Mouse (Mus musculus) lung, postnatal 0 days (tissue): Measurements from ENCODE around the gene Gm10722. TPM values are rescaled to one million over a fixed set of nuclear protein-coding genes. Genes with fewer than 3 reads are reported as not detected.
"Not testable (repeated sequence)": the region's sequence is repeated elsewhere in the genome, so short reads cannot be mapped to it uniquely, and the experiment has no call there.

ENCODE experiments used
- ATAC-seq: fragments of 200-750 bp; cut with Nextera tagmentation; 2 replicates; pipeline ENCODE4 v1.8.0; 2017; ENCODE audit warnings: moderate library complexity
- DNase-seq: peaks from one replicate; pipeline ENCODE4 v3.0.0-alpha.2; 2016; ENCODE audit warnings: low spot score
- H3K27ac ChIP-seq: fragments of 300-500 bp; sonication (generic); 2 replicates; pipeline ENCODE4 v1.5.1; 2014; ENCODE audit warnings: antibody characterized with exemption, mild to moderate bottlenecking, low read length, mixed read lengths
- H3K27me3 ChIP-seq: fragments of 300-500 bp; sonication (generic); replicated peaks from 2 replicates; pipeline ENCODE4 v1.6.1; 2014; ENCODE audit warnings: low read length, mixed read lengths; ENCODE audit not compliant: insufficient read depth
- H3K36me3 ChIP-seq: fragments of 300-500 bp; sonication (generic); 2 replicates; pipeline ENCODE4 v1.6.1; 2014; ENCODE audit warnings: low read length, mixed read lengths; ENCODE audit not compliant: insufficient read depth
- H3K4me1 ChIP-seq: fragments of 300-500 bp; sonication (generic); 2 replicates; pipeline ENCODE4 v1.6.1; 2014; ENCODE audit warnings: antibody characterized with exemption, low read depth, low read length, mixed read lengths; ENCODE audit not compliant: insufficient read depth
- H3K4me2 ChIP-seq: fragments of 300-500 bp; sonication (generic); replicated peaks from 2 replicates; pipeline ENCODE4 v1.6.1; 2014; ENCODE audit warnings: low read depth, mild to moderate bottlenecking, low read length, moderate library complexity, mixed read lengths
- H3K4me3 ChIP-seq: fragments of 300-500 bp; sonication (generic); 2 replicates; pipeline ENCODE4 v1.5.1; 2014; ENCODE audit warnings: low read depth, low read length
- H3K9ac ChIP-seq: fragments of 300-500 bp; sonication (generic); replicated peaks from 2 replicates; pipeline ENCODE4 v1.6.1; 2014; ENCODE audit warnings: low read depth, mild to moderate bottlenecking
- H3K9me3 ChIP-seq: fragments of 300-500 bp; sonication (generic); 2 replicates; pipeline ENCODE4 v1.6.1; 2016; ENCODE audit warnings: low read length, mixed read lengths
- WGBS: fragments of 180-500 bp; shearing (Covaris S2); extraction: QIAGEN DNeasy Blood & Tissue Kit; methylation state at CpG from one replicate; pipeline ENCODE4 v1.1.7; 2014; 5-methylcytosine and 5-hydroxymethylcytosine counted together
- polyA plus RNA-seq: library from polyadenylated mRNA; unstranded; fragments of >200 nt; fragmentation: Nextera tagmentation; extraction: Ambion mirVana; gene quantifications from 2 replicates; pipeline ENCODE4 v1.2.1, GENCODE M21; 2015

The Gm10722 gene
- polyA plus RNA-seq, 1 experiment from 2014 or later: not detected

GRCm38 (mm10) chr9:3023985-3024648 is 23.4 kb downstream of the Gm10722 start:
- not testable (repeated sequence) for H3K9me3 ChIP-seq, DNase-seq

GRCm38 (mm10) chr9:3024912-3025467 is 24.3 kb downstream of the Gm10722 start, which contains the start of gene Gm10717:
Gm10717 (plus strand) TSS chr9:3025417.
- H3K27ac ChIP-seq, H3K4me1 ChIP-seq, H3K4me3 ChIP-seq, H3K36me3 ChIP-seq, H3K27me3 ChIP-seq, H3K4me2 ChIP-seq, ATAC-seq, H3K9me3 ChIP-seq, DNase-seq, H3K9ac ChIP-seq: not testable (repeated sequence)
- 75% methylated on average over 12 of the region's 12 CpGs for WGBS

More at GRCm38 (mm10) chr9:3023985-3024648, 23.4 kb downstream of the Gm10722 start:
- not testable (repeated sequence) for H3K36me3 ChIP-seq, H3K9ac ChIP-seq, H3K4me3 ChIP-seq, H3K27ac ChIP-seq, H3K27me3 ChIP-seq, H3K4me2 ChIP-seq, H3K4me1 ChIP-seq, ATAC-seq
- 70% methylated on average over 15 of the region's 16 CpGs for WGBS

DNA sequence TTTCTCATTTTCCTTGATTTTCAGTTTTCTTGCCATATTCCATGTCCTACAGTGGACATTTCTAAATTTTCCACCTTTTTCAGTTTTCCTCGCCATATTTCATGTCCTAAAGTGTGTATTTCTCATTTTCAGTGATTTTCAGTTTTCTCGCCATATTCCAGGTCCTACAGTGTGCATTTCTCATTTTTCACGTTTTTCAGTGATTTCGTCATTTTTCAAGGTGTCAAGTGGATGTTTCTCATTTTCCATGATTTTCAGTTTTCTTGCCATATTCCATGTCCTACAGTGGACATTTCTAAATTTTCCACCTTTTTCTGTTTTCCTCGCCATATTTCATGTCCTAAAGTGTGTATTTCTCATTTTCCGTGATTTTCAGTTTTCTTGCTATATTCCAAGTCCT is 24.9 kb downstream of the Gm10722 start:
- H3K4me3 ChIP-seq, H3K36me3 ChIP-seq, H3K9ac ChIP-seq, ATAC-seq, H3K9me3 ChIP-seq, H3K27ac ChIP-seq, DNase-seq, H3K4me1 ChIP-seq, H3K4me2 ChIP-seq, H3K27me3 ChIP-seq: not testable (repeated sequence)
- 60% methylated on average over 4 of the region's 6 CpGs for WGBS

DNA sequence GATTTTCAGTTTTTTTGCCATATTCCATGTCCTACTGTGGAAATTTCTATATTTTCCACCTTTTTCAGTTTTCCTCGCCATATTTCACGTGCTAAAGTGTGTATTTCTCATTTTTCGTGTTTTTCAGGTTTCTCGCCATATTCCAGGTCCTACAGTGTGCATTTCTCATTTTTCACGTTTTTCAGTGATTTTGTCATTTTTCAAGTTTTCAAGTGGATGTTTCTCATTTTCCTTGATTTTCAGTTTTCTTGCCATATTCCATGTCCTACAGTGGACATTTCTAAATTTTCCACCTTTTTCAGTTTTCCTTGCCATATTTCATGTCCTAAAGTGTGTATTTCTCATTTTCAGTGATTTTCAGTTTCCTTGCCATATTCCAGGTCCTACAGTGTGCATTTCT is 25.4 kb downstream of the Gm10722 start:
- DNase-seq, H3K27ac ChIP-seq, H3K4me1 ChIP-seq, H3K27me3 ChIP-seq, ATAC-seq, H3K4me2 ChIP-seq, H3K9ac ChIP-seq, H3K4me3 ChIP-seq, H3K36me3 ChIP-seq, H3K9me3 ChIP-seq: not testable (repeated sequence)
- 75% methylated on average over 5 of the region's 5 CpGs for WGBS

DNA sequence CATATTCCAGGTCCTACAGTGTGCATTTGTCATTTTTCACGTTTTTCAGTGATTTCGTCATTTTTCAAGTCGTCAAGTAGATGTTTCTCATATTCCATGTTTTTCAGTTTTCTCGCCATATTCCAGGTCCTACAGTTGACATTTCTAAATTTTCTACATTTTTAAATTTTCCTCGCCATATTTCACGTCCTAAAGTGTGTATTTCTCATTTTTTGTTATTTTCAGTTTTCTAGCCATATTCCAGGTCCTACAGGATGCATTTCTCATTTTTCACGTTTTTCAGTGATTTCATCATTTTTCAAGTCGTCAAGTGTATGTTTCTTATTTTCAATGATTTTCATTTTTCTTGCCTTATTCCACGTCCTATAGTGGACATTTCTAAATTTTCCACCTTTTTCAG is 26.0 kb downstream of the Gm10722 start:
- not testable (repeated sequence) for H3K27ac ChIP-seq, ATAC-seq, H3K27me3 ChIP-seq, H3K4me1 ChIP-seq, H3K4me2 ChIP-seq, H3K36me3 ChIP-seq, H3K4me3 ChIP-seq, DNase-seq, H3K9me3 ChIP-seq, H3K9ac ChIP-seq
- WGBS: 67% methylated on average over 9 of the region's 9 CpGs

GRCm38 (mm10) chr9:3027200-3027599 is 26.5 kb downstream of the Gm10722 start:
- not testable (repeated sequence) for H3K9ac ChIP-seq, H3K4me2 ChIP-seq, H3K4me1 ChIP-seq, H3K4me3 ChIP-seq, H3K9me3 ChIP-seq, H3K27ac ChIP-seq, H3K27me3 ChIP-seq, H3K36me3 ChIP-seq
- WGBS: 72% methylated on average over 9 of the region's 9 CpGs
- ATAC-seq (0 out of 2 replicates have a peak, but pooled peaks have one; percentile 1), DNase-seq (peak; percentile 12)

DNA sequence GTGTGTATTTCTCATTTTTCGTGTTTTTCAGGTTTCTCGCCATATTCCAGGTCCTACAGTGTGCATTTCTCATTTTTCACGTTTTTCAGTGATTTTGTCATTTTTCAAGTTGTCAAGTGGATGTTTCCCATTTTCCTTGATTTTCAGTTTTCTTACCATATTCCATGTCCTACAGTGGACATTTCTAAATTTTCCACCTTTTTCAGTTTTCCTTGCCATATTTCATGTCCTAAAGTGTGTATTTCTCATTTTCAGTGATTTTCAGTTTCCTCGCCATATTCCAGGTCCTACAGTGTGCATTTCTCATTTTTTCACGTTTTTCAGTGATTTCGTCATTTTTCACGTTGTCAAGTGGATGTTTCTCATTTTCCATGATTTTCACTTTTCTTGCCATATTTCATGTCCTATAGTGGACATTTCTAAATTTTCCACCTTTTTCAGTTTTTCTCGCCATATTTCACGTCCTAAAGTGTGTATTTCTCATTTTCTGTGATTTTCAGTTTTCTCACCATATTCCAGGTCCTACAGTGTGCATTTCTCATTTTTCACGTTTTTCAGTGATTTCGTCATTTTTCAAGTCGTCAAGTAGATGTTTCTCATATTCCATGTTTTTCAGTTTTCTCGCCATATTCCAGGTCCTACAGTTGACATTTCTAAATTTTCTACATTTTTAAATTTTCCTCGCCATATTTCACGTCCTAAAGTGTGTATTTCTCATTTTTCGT is 28.7 kb downstream of the Gm10722 start:
- not testable (repeated sequence) for H3K9ac ChIP-seq, H3K36me3 ChIP-seq, H3K27ac ChIP-seq, ATAC-seq, H3K9me3 ChIP-seq, H3K27me3 ChIP-seq, DNase-seq, H3K4me2 ChIP-seq, H3K4me1 ChIP-seq, H3K4me3 ChIP-seq
- 63% methylated on average over 12 of the region's 16 CpGs for WGBS

GRCm38 (mm10) chr9:3030677-3031318 is 30.1 kb downstream of the Gm10722 start:
- not testable (repeated sequence) for H3K4me3 ChIP-seq, H3K36me3 ChIP-seq, H3K9me3 ChIP-seq, H3K9ac ChIP-seq, H3K27ac ChIP-seq, H3K4me1 ChIP-seq, H3K4me2 ChIP-seq, H3K27me3 ChIP-seq
- 66% methylated on average over 2 of the region's 10 CpGs for WGBS
- ATAC-seq (0 out of 2 replicates have a peak, but pooled peaks have one; percentile 19), DNase-seq (peak; percentile 93)

- WGBS: no CpG with 5 or more reads among the region's 8 CpGs
- not testable (repeated sequence) for H3K36me3 ChIP-seq, H3K4me1 ChIP-seq, H3K27me3 ChIP-seq, H3K4me3 ChIP-seq, H3K4me2 ChIP-seq, H3K27ac ChIP-seq, H3K9me3 ChIP-seq, ATAC-seq, H3K9ac ChIP-seq, DNase-seq
Measured at GRCm38 (mm10) chr9:3034299-3034698, 33.6 kb downstream of the Gm10722 start, which contains the start of gene Gm17535. Gm17535 (plus strand) TSS chr9:3034599.
